Mouse (Mus musculus) testis, adult 2 months (tissue): ENCODE results near the gene Olfr98.

Experiments used
- CTCF ChIP-seq: fragments of 200-500 bp; IDR thresholded peaks from 2 replicates; pipeline ENCODE4 v1.5.1; 2012; ENCODE audit warnings: low read depth, mild to moderate bottlenecking, inconsistent platforms, low read length, moderate library complexity; ENCODE audit not compliant: control insufficient read depth, insufficient read depth, insufficient replicate concordance
- POLR2A ChIP-seq: fragments of 200-500 bp; IDR thresholded peaks from 2 replicates; pipeline ENCODE4 v1.6.1; 2012; ENCODE audit warnings: low read depth, mild to moderate bottlenecking, inconsistent platforms, low read length, moderate library complexity; ENCODE audit not compliant: control insufficient read depth

- TF ChIP-seq POLR2A: no peak
- TF ChIP-seq CTCF: no peak
Observed at GRCm38 (mm10) chr17:37221879-37222278, 41.7 kb downstream of the Olfr98 start.
